8 mouse cellular contexts compared by ENCODE assay signal in the genomic region with DNA sequence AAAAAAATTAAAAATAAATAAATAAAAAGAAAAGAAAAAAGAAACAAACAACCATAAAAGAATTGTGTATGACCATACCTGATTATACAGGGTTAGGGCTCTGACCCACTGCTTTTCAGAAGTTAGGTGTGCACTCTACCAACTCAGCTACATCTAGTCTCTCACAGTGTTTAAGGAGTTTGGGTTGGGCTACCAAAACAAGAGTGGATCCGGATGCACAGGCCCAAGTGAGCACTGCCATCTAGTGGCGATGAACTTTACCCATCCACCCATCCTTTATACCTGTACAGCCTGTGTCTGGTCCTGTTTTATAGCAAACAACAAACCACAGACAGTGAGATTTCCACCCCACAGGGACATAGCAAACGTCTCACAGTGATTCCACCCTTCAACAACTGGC. TPM values are rescaled to one million over a fixed set of nuclear protein-coding genes. Genes with fewer than 3 reads are reported as not detected.
DNase-seq lines count a peak whose midpoint lies in the region; ATAC-seq lines count a peak whose summit lies in the region.

No protein-coding gene starts in this region.

- peaks cover 4% of the 10 kb centered on the region; the same call in 1 of the 2 replicates for H3K4me1 ChIP-seq in midbrain, embryonic 10.5 days

- intact Hi-C loops in gastrocnemius, postnatal 14 days (cut with DNase I; ENCODE audit: low total_unique reads) = loop anchor here (5.0 to 10.0 kb wide), 2 partner anchors 185 to 293 kb away; no protein-coding TSS in a partner anchor
- intact Hi-C loops in left cerebral cortex, postnatal 25 days (cut with DNase I) = loop anchor here (1.0 to 5.0 kb wide), 3 partner anchors 40 to 294 kb away; no protein-coding TSS in a partner anchor

- ATAC-seq in erythroblast, adult 5-6 weeks (replicated peaks; ENCODE audit: low FRiP score, poor library complexity, severe bottlenecking) = no peak

- DNase-seq in adrenal gland, adult (ENCODE audit: inconsistent age in 2 of 2, low spot score in 1 of 2) = peak; percentile 60 to 91
- peak; percentile 64 to 76 for DNase-seq in cerebellum, postnatal 36 days
- DNase-seq in gastrocnemius, postnatal 14 days = peak; percentile 57
- DNase-seq in kidney, adult 11 months = peak; percentile 55
- peak; percentile 70 to 75 for DNase-seq in left cerebral cortex, postnatal 25 days (ENCODE audit: low spot score in 2 of 2)
- DNase-seq in midbrain, embryonic 10.5 days (ENCODE audit: low spot score) = peak; percentile 57
- DNase-seq in right cerebral cortex, postnatal 36 days (ENCODE audit: low spot score in 2 of 2) = peak; percentile 43 to 49

- H3K9me3 ChIP-seq in midbrain, embryonic 10.5 days (replicated peaks) = no peaks in the 10 kb centered on the region

- no peak overlapping the region for H3K4me3 ChIP-seq in midbrain, embryonic 10.5 days

- no peaks in the 10 kb centered on the region for H3K27me3 ChIP-seq in midbrain, embryonic 10.5 days (ENCODE audit: low read depth, poor library complexity, severe bottlenecking)

- 3% methylated on average over 3 of the region's 3 CpGs for WGBS in midbrain, embryonic 10.5 days

- H3K27ac ChIP-seq in midbrain, embryonic 10.5 days (replicated peaks) = no peak overlapping the region

- H3K36me3 ChIP-seq in midbrain, embryonic 10.5 days = no peaks in the 10 kb centered on the region

RNA-seq across cellular contexts. Expression of gene Birc3, which starts 24.5 kb away (rescaled TPM):
- 1 to 10 TPM; 6.1 to 8.5 TPM for total RNA-seq in gastrocnemius, postnatal 14 days (2021)
- total RNA-seq in left cerebral cortex, postnatal 25 days (2021) = 1 to 10 TPM; 2.7 to 3.8 TPM
- 2.7 and 3.4 TPM in 2 replicates for polyA plus RNA-seq in midbrain, embryonic 10.5 days (2016; fragmentation: Nextera tagmentation; extraction: Ambion mirVana)
- total RNA-seq in erythroblast, adult 5-6 weeks (2015; ENCODE audit: low replicate concordance) = 16.9 and 25.9 TPM in 2 replicates
- total RNA-seq in erythroblast, adult 5-6 weeks (2017; ENCODE audit: low replicate concordance) = 9.3 and 10.6 TPM in 2 replicates
